Mouse (Mus musculus) MEL (cell line): ENCODE measurements around the gene Lrrc7.

Experiments used
- CTCF ChIP-seq, 3 experiments: IDR thresholded peaks in 2 of 3; conservative IDR thresholded peaks in 1 of 3; 2 replicates each; pipeline ENCODE4 v1.5.1; 2011 to 2012; ENCODE audit warnings: low read length in 3 of 3, low read depth in 2 of 3, mild to moderate bottlenecking in 2 of 3, improper control_type of control experiment in 1 of 3, inconsistent platforms in 1 of 3, mixed read lengths in 1 of 3, moderate library complexity in 1 of 3; ENCODE audit not compliant: control insufficient read depth in 1 of 3, insufficient read depth in 1 of 3, poor library complexity in 1 of 3, severe bottlenecking in 1 of 3
- GATA1 ChIP-seq: IDR thresholded peaks from 2 replicates; pipeline ENCODE4 v1.6.1; 2011; ENCODE audit warnings: low read depth, low read length, improper control_type of control experiment
- MAZ ChIP-seq: IDR thresholded peaks from 2 replicates; pipeline ENCODE4 v1.6.1; 2012; ENCODE audit warnings: low read depth, mild to moderate bottlenecking, inconsistent platforms, low read length, improper control_type of control experiment
- MEF2A ChIP-seq: IDR thresholded peaks from 2 replicates; pipeline ENCODE4 v1.6.1; 2014; ENCODE audit warnings: low read depth, mild to moderate bottlenecking, inconsistent platforms, low read length, improper control_type of control experiment; ENCODE audit not compliant: poor library complexity, insufficient replicate concordance, severe bottlenecking; ENCODE audit errors: extremely low read depth
- NRF1 ChIP-seq: IDR thresholded peaks from 2 replicates; pipeline ENCODE4 v1.6.1; 2014; ENCODE audit warnings: low read depth, mild to moderate bottlenecking, inconsistent platforms, low read length, improper control_type of control experiment, moderate library complexity; ENCODE audit not compliant: poor library complexity, insufficient read depth, severe bottlenecking
- POLR2A ChIP-seq, 2 experiments: IDR thresholded peaks; 2 replicates each; pipeline ENCODE4 v1.6.1; 2011 to 2012; ENCODE audit warnings: low read length in 2 of 2, mild to moderate bottlenecking in 2 of 2, control low read depth in 1 of 2, improper control_type of control experiment in 1 of 2, low read depth in 1 of 2, moderate library complexity in 1 of 2; ENCODE audit not compliant: control insufficient read depth in 1 of 2, insufficient read depth in 1 of 2, poor library complexity in 1 of 2
- RCOR1 ChIP-seq: IDR thresholded peaks from 2 replicates; pipeline ENCODE4 v1.6.1; 2012; ENCODE audit warnings: low read depth, mild to moderate bottlenecking, inconsistent platforms, low read length, improper control_type of control experiment
- TBP ChIP-seq: IDR thresholded peaks from 2 replicates; pipeline ENCODE4 v1.8.0; 2011; ENCODE audit warnings: low read depth, low read length, improper control_type of control experiment
- ZMIZ1 ChIP-seq: IDR thresholded peaks from 2 replicates; pipeline ENCODE4 v1.6.1; 2012; ENCODE audit warnings: low read depth, mild to moderate bottlenecking, inconsistent platforms, low read length, improper control_type of control experiment, moderate library complexity

- no peak for TF ChIP-seq MAZ
- TF ChIP-seq POLR2A (IDR thresholded peaks at IDR 0.05; ENCODE audit: control insufficient read depth in 1 of 2, insufficient read depth in 1 of 2, low read depth in 1 of 2, low read length in 2 of 2, poor library complexity in 1 of 2): no peak
- no peak for TF ChIP-seq CTCF (IDR thresholded peaks at IDR 0.05 in 2 of 3, conservative IDR thresholded peaks at IDR 0.05 in 1 of 3; ENCODE audit: control insufficient read depth in 1 of 3, insufficient read depth in 1 of 3, low read depth in 2 of 3, low read length in 3 of 3, poor library complexity in 1 of 3, severe bottlenecking in 1 of 3)
- no peak for TF ChIP-seq RCOR1
- no peak for TF ChIP-seq GATA1
- no peak for TF ChIP-seq NRF1
- no peak for TF ChIP-seq ZMIZ1
- TF ChIP-seq TBP: no peak
- TF ChIP-seq MEF2A: no peak
These were observed 512.5 kb downstream of the Lrrc7 start for GRCm38 (mm10) chr3:158049508-158049907.
